Mouse (Mus musculus) midbrain, embryonic 13.5 days (tissue): Measurements from ENCODE around the gene Eaf1. TPM values are rescaled to one million over a fixed set of nuclear protein-coding genes. Genes with fewer than 3 reads are reported as not detected.
A peak's percentile ranks its signal among the peaks of the same experiment; 100 is the strongest.

Source experiments
- ATAC-seq: fragments of 200-750 bp; cut with Nextera tagmentation; 2 replicates; pipeline ENCODE4 v1.8.0; 2017; ENCODE audit warnings: mild to moderate bottlenecking, moderate TSS enrichment, moderate library complexity
- H3K27ac ChIP-seq: fragments of 300-500 bp; sonication (generic); 2 replicates; pipeline ENCODE4 v1.5.1; 2015; ENCODE audit warnings: inconsistent platforms, mild to moderate bottlenecking, moderate library complexity
- H3K27me3 ChIP-seq: fragments of 300-500 bp; sonication (generic); 2 replicates; pipeline ENCODE4 v1.6.1; 2015; ENCODE audit warnings: mild to moderate bottlenecking, inconsistent platforms
- H3K36me3 ChIP-seq: fragments of 300-500 bp; sonication (generic); 2 replicates; pipeline ENCODE4 v1.6.1; 2015; ENCODE audit warnings: mild to moderate bottlenecking, inconsistent platforms
- H3K4me1 ChIP-seq: fragments of 300-500 bp; sonication (generic); replicated peaks from 2 replicates; pipeline ENCODE4 v1.6.1; 2015; ENCODE audit warnings: inconsistent platforms
- H3K4me2 ChIP-seq: fragments of 300-500 bp; sonication (generic); replicated peaks from 2 replicates; pipeline ENCODE4 v1.6.1; 2015; ENCODE audit warnings: moderate library complexity, mild to moderate bottlenecking, inconsistent platforms
- H3K4me3 ChIP-seq: fragments of 300-500 bp; sonication (generic); replicated peaks from 2 replicates; pipeline ENCODE4 v1.5.1; 2015; ENCODE audit warnings: mild to moderate bottlenecking, inconsistent platforms
- H3K9ac ChIP-seq: fragments of 300-500 bp; sonication (generic); replicated peaks from 2 replicates; pipeline ENCODE4 v1.6.1; 2015; ENCODE audit warnings: mild to moderate bottlenecking, inconsistent platforms
- H3K9me3 ChIP-seq: fragments of 300-500 bp; sonication (generic); 2 replicates; pipeline ENCODE4 v1.6.1; 2016; ENCODE audit warnings: mild to moderate bottlenecking, inconsistent platforms
- WGBS: fragments of 180-500 bp; shearing (Covaris S2); methylation state at CpG from one replicate; pipeline ENCODE4 v1.1.7; 2015; 5-methylcytosine and 5-hydroxymethylcytosine counted together
- polyA plus RNA-seq: library from polyadenylated mRNA; unstranded; fragments of >200 nt; fragmentation: Nextera tagmentation; extraction: Ambion mirVana; gene quantifications from 2 replicates; pipeline ENCODE4 v1.2.1, GENCODE M21; 2015

The Eaf1 gene
- polyA plus RNA-seq, 1 experiment from 2014 or later, result 12.2 TPM

DNA sequence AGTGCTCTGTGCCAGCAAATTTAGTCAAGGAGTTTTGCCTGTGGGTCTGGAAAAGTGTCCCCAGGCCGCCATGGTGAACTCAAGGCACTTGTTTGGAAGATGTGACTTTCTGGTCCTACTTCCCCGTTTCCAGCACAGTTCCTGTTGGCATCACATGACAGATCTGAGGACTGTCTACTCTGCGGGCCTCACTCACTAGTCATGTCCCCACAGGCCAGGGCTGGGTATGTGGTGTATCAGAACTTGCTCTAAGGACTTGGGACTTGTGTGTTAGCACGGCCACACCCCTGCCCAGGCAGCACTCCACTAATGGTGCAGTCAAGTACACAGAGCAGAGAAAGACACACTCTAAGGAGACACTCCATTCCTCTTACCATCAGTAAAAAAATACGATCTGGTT, 11.8 kb upstream of the Eaf1 start:
- no peak overlapping the region for H3K9ac ChIP-seq
- H3K36me3 ChIP-seq, result peaks cover 91% of the 10 kb centered on the region
- H3K27ac ChIP-seq, result no peak overlapping the region
- no peaks in the 10 kb centered on the region for H3K27me3 ChIP-seq
- H3K9me3 ChIP-seq, result no peaks in the 10 kb centered on the region
- H3K4me2 ChIP-seq, result no peak overlapping the region
- H3K4me3 ChIP-seq, result no peak overlapping the region
- no peaks in the 10 kb centered on the region for H3K4me1 ChIP-seq
- WGBS, result 90% methylated on average over 5 of the region's 5 CpGs
- ATAC-seq, result no peak

DNA sequence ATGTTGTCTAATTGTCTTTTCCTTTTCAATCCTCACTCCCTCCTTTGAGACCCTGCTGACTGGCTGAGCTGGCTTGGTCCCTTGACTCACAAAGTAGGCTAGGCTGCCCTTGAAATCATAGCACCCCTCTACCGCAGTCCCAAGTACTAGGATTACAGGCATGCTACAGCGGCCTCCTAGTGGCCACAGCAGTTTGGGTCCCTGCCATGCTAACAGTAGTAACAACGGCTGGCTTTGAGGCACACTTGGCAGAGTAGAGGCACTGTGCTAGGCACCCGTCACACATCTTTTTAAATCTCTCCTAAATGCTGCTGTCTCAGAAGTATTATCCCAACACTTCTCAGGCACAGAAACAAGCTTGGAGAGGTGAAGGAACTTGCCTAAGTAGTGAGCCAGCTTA, 7.7 kb upstream of the Eaf1 start:
- H3K4me3 ChIP-seq, result no peak overlapping the region
- H3K27ac ChIP-seq, result no peak overlapping the region
- no peaks in the 10 kb centered on the region for H3K4me1 ChIP-seq
- H3K4me2 ChIP-seq, result no peak overlapping the region
- WGBS, result 85% methylated on average over 4 of the region's 4 CpGs
- no peak overlapping the region for H3K9ac ChIP-seq
- no peaks in the 10 kb centered on the region for H3K27me3 ChIP-seq
- no peaks in the 10 kb centered on the region for H3K9me3 ChIP-seq
- ATAC-seq, result no peak
- peaks cover 86% of the 10 kb centered on the region for H3K36me3 ChIP-seq

DNA sequence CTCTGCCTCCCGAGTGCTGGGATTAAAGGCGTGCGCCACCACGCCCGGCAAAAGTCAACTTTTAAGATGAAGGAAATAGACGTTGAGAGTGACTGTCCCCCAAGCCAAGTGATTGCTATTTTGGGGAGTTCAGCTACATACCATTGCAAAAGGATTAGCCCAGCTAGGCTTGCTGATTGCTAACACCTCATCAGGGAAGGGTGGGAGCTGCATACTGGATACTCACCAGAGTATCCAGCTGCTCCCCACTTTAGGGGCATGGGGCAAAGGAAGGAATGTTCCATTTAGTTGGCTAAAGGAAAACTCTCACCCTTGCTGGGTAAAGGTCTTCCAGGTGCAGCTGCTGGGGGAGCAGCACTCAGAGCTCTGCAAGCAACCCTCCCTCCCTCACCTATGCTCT, 6.1 kb upstream of the Eaf1 start:
- no peak overlapping the region for H3K9ac ChIP-seq
- no peaks in the 10 kb centered on the region for H3K27me3 ChIP-seq
- no peak overlapping the region for H3K27ac ChIP-seq
- no peak overlapping the region for H3K4me3 ChIP-seq
- 94% methylated on average over 6 of the region's 6 CpGs for WGBS
- ATAC-seq, result no peak
- no peak overlapping the region for H3K4me2 ChIP-seq
- H3K4me1 ChIP-seq, result peaks cover 4% of the 10 kb centered on the region
- H3K9me3 ChIP-seq, result no peaks in the 10 kb centered on the region
- H3K36me3 ChIP-seq, result peaks cover 83% of the 10 kb centered on the region

DNA sequence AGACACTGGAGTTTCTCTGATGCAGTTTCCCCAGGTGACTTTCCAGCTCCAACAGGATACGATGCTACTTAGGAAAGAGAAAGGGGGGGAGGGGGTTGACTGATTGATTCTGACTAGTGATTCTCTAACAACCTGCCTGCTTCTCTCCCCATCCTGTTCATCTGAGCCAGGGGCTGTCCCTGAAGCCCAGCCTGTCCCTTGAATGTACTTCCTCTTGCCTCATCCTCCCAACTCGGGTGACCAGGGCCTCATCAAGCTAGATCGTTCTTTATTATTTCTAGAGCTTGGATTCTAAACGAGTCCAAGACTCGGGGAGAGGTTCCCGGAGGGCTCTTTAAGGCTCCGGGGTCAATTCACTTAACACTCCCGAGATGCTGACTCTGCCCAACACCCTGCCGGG, 298 bp upstream of the Eaf1 start:
- no peak for ATAC-seq
- peak overlapping the region; percentile 97 for H3K4me3 ChIP-seq
- H3K4me2 ChIP-seq, result peak overlapping the region; percentile 80
- H3K27me3 ChIP-seq, result no peaks in the 10 kb centered on the region
- H3K27ac ChIP-seq, result no peak overlapping the region
- 60% methylated on average over 9 of the region's 9 CpGs for WGBS
- H3K9ac ChIP-seq, result peak overlapping the region; percentile 94
- H3K4me1 ChIP-seq, result peaks cover 38% of the 10 kb centered on the region
- H3K9me3 ChIP-seq, result no peaks in the 10 kb centered on the region
- peaks cover 37% of the 10 kb centered on the region for H3K36me3 ChIP-seq

DNA sequence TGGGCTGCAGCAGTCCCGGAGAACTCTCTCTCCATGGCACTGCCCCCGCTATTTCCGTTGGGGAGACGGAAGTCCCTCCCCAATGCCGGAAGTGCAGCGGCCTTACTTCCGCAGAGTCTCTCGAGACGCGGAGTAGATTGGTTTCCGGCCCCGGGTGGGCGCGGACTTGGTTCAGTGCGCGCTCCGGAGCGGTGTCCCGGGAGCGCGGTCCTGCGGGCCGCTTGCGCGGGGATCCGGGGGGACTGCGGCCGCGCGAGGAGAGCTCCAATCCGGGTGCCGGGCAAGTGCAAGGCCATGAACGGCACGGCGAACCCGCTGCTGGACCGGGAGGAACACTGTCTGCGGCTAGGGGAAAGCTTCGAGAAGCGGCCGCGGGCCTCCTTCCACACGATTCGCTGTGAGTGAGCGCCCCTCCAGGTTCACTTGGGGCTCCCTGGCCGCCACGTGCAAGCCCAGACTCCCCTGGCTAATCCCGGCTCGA, 816 bp downstream of the Eaf1 start, which contains the start of gene Mettl6:
Mettl6 (minus strand) TSS at position 66 of the 481 bp plus-strand sequence.
- Histone ChIP-seq H3K9ac (peak within 1 kb of the TSS; percentile 94), H3K9me3 (no peaks in the 10 kb centered on the region), H3K36me3 (peaks cover 36% of the 10 kb centered on the region), H3K4me3 (peak within 1 kb of the TSS; percentile 97), H3K4me1 (peaks cover 38% of the 10 kb centered on the region), H3K4me2 (peak within 1 kb of the TSS; percentile 80), H3K27me3 (no peaks in the 10 kb centered on the region), H3K27ac (peak within 1 kb of the TSS; percentile 90)
- peak; percentile 98 for ATAC-seq
- WGBS, result under 1% methylated on average over 49 of the region's 49 CpGs

DNA sequence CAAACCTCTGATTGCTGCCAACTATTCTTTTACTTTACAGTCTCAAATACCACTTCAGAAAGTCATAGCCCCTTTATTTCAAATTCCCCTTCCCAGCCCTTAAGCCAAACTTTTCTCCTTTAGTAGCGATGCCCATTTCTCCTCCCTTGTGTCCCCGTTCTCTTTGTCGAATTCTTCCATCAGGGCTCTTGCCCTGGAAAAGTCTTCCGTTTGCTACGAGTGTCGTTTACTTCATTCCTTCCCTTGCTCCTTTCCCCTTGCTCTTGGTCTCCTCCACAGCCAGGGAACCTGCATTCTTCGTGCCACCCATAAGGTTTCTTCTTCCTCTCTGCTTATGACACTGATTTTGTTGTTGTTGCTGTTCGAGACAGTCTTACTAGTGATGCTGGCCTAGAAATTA, 1.3 kb downstream of the Eaf1 start:
- peaks cover 37% of the 10 kb centered on the region for H3K36me3 ChIP-seq
- H3K4me1 ChIP-seq, result peaks cover 38% of the 10 kb centered on the region
- H3K9ac ChIP-seq, result peak overlapping the region; percentile 94
- H3K4me2 ChIP-seq, result peak overlapping the region; percentile 80
- no peak for ATAC-seq
- peak overlapping the region; percentile 90; the same call in 1 of the 2 replicates for H3K27ac ChIP-seq
- H3K4me3 ChIP-seq, result peak overlapping the region; percentile 97
- no peaks in the 10 kb centered on the region for H3K27me3 ChIP-seq
- 6% methylated on average over 8 of the region's 8 CpGs for WGBS
- no peaks in the 10 kb centered on the region for H3K9me3 ChIP-seq

DNA sequence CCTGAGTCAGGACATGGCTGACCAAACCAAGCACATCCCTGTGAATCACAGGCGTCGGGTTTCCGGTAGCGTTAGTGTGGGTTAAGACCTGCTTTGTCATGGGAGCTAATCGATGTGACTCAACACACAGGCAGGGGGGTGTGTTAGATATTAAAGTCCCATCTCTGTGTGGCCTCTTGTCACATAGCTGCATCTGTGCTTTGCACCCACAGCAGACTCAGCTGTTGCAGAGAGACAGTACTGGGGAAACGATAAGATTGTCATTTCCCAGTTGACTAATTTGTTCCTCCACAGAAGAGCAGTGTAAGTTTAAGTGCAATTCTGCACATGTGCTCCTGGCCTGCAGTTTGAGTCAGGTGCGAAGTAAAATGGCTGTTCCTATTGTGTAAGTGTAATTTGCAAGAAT, 2.0 kb downstream of the Eaf1 start:
- Histone ChIP-seq H3K27ac (no peak overlapping the region), H3K9ac (peak overlapping the region; percentile 94), H3K4me1 (peaks cover 38% of the 10 kb centered on the region), H3K4me3 (peak overlapping the region; percentile 97), H3K4me2 (peak overlapping the region; percentile 80), H3K36me3 (peaks cover 39% of the 10 kb centered on the region), H3K9me3 (no peaks in the 10 kb centered on the region), H3K27me3 (no peaks in the 10 kb centered on the region)
- WGBS, result 51% methylated on average over 7 of the region's 7 CpGs
- no peak for ATAC-seq

DNA sequence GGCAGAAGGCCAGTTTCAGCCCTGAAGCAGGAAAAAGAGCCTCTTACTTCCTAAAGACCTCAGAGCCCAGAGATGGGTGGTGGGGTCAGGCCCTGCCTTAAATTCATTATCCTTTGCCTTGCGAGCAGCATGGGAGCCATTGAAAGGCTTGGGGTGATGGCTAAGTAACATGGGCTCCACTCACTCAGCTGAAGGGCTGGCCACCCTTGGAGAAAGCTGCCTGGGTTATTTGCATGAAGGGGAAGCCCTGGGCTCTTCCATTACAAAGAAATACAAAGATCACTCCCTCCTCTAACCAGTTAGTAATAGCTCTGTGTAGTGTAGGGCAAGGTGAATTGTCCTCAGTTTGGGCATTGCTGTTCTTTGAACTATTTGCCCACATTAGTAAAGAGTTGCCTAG, 5.3 kb downstream of the Eaf1 start:
- ATAC-seq, result no peak
- WGBS, result 90% methylated on average over 1 of the region's 1 CpGs
- Histone ChIP-seq H3K9ac (no peak overlapping the region), H3K27me3 (no peaks in the 10 kb centered on the region), H3K27ac (no peak overlapping the region), H3K4me1 (peaks cover 22% of the 10 kb centered on the region), H3K9me3 (no peaks in the 10 kb centered on the region), H3K4me2 (no peak overlapping the region), H3K4me3 (no peak overlapping the region), H3K36me3 (peaks cover 55% of the 10 kb centered on the region)

DNA sequence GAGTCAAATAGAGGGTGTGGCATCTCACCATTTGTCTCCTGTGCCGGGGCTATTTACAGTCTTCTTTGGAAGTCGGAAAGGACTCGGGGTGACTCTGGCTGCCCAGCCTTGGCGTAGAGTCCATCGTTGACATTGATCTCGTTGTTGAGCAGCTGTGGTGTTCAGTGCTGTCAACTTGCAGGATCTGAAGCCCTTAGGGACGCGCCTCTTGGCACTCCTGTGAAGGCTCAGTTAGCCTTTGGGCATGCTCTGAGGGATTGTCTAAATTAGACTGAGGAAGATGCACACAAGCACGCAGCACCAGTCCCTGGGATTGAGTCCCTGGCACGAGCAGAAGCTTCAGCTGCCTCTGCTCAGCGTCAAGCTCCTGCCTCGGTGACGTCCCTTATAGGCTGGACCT, 9.2 kb downstream of the Eaf1 start:
- no peak overlapping the region for H3K4me3 ChIP-seq
- H3K27ac ChIP-seq, result no peak overlapping the region
- H3K27me3 ChIP-seq, result no peaks in the 10 kb centered on the region
- H3K36me3 ChIP-seq, result peaks cover 88% of the 10 kb centered on the region
- no peaks in the 10 kb centered on the region for H3K9me3 ChIP-seq
- H3K9ac ChIP-seq, result no peak overlapping the region
- H3K4me1 ChIP-seq, result no peaks in the 10 kb centered on the region
- no peak for ATAC-seq
- WGBS, result 97% methylated on average over 13 of the region's 13 CpGs
- H3K4me2 ChIP-seq, result no peak overlapping the region

DNA sequence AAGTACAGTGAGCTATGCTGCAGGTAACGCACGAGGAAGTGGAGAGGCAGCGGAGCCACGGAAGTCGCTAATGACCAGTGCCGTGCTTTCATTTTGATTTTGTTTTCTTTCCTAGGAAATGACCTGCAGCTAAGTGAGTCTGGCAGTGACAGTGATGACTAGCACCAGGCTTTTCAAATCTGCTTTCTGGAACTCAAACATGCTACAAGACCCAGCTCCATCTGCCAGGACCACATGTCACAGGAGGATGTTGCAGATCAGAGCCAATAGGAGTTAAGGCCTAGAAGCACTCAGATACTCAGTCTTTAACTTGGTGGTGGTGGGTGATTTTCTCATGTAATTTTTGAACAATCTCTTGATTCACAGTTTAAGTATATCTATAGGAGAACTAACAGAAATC, 12.3 kb downstream of the Eaf1 start:
- Histone ChIP-seq H3K36me3 (peaks cover 84% of the 10 kb centered on the region), H3K4me1 (no peaks in the 10 kb centered on the region), H3K27ac (no peak overlapping the region), H3K9me3 (no peaks in the 10 kb centered on the region), H3K4me3 (no peak overlapping the region), H3K9ac (no peak overlapping the region), H3K27me3 (no peaks in the 10 kb centered on the region), H3K4me2 (no peak overlapping the region)
- no peak for ATAC-seq
- WGBS, result 98% methylated on average over 6 of the region's 6 CpGs

DNA sequence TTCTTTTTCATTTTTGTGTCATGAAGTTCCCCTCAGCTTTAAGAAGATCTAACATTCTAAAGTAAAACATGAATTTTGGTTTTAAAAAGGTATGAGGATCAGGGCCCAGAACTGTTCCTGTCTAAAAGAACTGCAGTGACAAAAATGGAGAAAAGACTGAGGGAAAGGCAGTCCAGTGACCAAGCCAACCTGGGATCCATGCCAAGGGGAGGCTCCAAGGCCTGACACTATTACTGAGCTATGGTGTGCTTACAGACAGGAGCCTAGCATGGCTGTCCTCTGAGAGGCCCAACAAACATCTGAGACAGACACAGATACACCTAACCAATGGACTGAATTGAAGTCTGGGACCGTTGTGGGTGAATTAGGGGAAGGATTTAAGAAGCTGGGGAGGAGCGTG, 15.7 kb downstream of the Eaf1 start:
- H3K27me3 ChIP-seq, result no peaks in the 10 kb centered on the region
- no peak overlapping the region for H3K4me3 ChIP-seq
- H3K36me3 ChIP-seq, result peaks cover 54% of the 10 kb centered on the region
- H3K27ac ChIP-seq, result no peak overlapping the region
- H3K9ac ChIP-seq, result no peak overlapping the region
- WGBS, result 94% methylated on average over 2 of the region's 2 CpGs
- H3K4me2 ChIP-seq, result no peak overlapping the region
- 0 out of 2 replicates have a peak, but pooled peaks cover 3% of the 10 kb centered on the region for H3K9me3 ChIP-seq
- H3K4me1 ChIP-seq, result no peaks in the 10 kb centered on the region
- ATAC-seq, result no peak

DNA sequence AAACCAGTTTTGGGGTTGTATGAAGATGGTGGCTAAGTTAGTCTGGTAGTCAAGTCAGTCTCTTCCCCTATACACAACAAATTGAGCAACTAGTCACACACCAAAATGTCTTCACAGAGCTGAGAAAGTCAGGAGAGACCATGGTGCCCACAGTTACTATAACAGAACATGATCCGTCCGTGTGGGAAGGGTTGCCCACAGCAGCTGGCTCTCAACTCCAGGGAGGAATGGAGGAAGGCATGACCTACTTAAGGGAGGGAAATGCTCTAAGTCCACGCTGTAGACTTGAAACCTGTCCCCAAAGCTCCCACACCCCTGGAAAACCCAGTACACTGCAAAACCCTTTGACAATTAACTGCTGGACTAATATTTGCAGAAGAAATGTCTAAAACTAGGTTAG, 16.1 kb downstream of the Eaf1 start:
- Histone ChIP-seq H3K9ac (no peak overlapping the region), H3K4me3 (no peak overlapping the region), H3K4me2 (no peak overlapping the region), H3K27ac (no peak overlapping the region), H3K36me3 (peaks cover 49% of the 10 kb centered on the region), H3K9me3 (0 out of 2 replicates have a peak, but pooled peaks cover 4% of the 10 kb centered on the region), H3K4me1 (no peaks in the 10 kb centered on the region), H3K27me3 (no peaks in the 10 kb centered on the region)
- ATAC-seq, result no peak
- WGBS, result 95% methylated on average over 3 of the region's 3 CpGs

DNA sequence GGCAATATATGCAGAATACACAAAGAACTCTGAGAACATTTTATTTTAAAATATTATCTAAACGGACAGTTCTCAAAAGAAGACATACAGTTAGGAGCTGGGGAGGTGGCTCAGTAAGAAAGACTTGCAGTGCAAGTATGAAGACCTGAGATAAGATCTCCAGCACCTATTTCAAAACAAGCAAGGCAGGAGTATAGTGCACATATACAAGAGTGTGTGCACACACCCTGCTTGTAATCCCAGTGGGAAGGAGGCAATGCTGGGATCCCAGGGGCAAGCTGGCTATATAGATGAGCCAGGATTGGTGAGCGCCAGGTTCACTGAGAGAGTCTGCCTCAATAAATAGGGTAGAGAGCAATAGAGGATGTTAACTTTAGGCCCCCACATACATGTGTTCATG, 21.7 kb downstream of the Eaf1 start:
- no peak for ATAC-seq
- no peaks in the 10 kb centered on the region for H3K4me1 ChIP-seq
- H3K27ac ChIP-seq, result no peak overlapping the region
- no peak overlapping the region for H3K9ac ChIP-seq
- H3K9me3 ChIP-seq, result 0 out of 2 replicates have a peak, but pooled peaks cover 4% of the 10 kb centered on the region
- peaks cover 4% of the 10 kb centered on the region; the same call in 1 of the 2 replicates for H3K36me3 ChIP-seq
- WGBS, result 92% methylated on average over 2 of the region's 2 CpGs
- no peaks in the 10 kb centered on the region for H3K27me3 ChIP-seq
- H3K4me2 ChIP-seq, result no peak overlapping the region
- H3K4me3 ChIP-seq, result no peak overlapping the region
